Mouse (Mus musculus) heart, embryonic 13.5 days (tissue): ENCODE measurements at regions not wholly inside any gene's neighbourhood (a gene's known extent, or its start where the extent isn't known, plus 50 kb on each side); places are given as distances from the start of the nearest gene placed in this dataset.

Source experiments
- ATAC-seq: fragments of 200-750 bp; cut with Nextera tagmentation; 2 replicates; pipeline ENCODE4 v1.8.0; 2017; ENCODE audit warnings: moderate TSS enrichment; ENCODE audit not compliant: insufficient number of reproducible peaks, low FRiP score, low TSS enrichment; ENCODE audit errors: extremely low read depth
- H3K27ac ChIP-seq: fragments of 300-500 bp; sonication (generic); replicated peaks from 2 replicates; pipeline ENCODE4 v1.5.1; 2015; ENCODE audit warnings: moderate library complexity, mild to moderate bottlenecking, inconsistent platforms
- H3K27me3 ChIP-seq: fragments of 300-500 bp; sonication (generic); replicated peaks from 2 replicates; pipeline ENCODE4 v1.6.1; 2015; ENCODE audit warnings: mild to moderate bottlenecking, inconsistent platforms
- H3K36me3 ChIP-seq: fragments of 300-500 bp; sonication (generic); 2 replicates; pipeline ENCODE4 v1.6.1; 2015; ENCODE audit warnings: mild to moderate bottlenecking, inconsistent platforms
- H3K4me1 ChIP-seq: fragments of 300-500 bp; sonication (generic); 2 replicates; pipeline ENCODE4 v1.6.1; 2015; ENCODE audit warnings: inconsistent platforms
- H3K4me2 ChIP-seq: fragments of 300-500 bp; sonication (generic); 2 replicates; pipeline ENCODE4 v1.6.1; 2015; ENCODE audit warnings: inconsistent platforms, mild to moderate bottlenecking, moderate library complexity
- H3K4me3 ChIP-seq: fragments of 300-500 bp; sonication (generic); 2 replicates; pipeline ENCODE4 v1.5.1; 2015; ENCODE audit warnings: moderate library complexity, mild to moderate bottlenecking, inconsistent platforms
- H3K9ac ChIP-seq: fragments of 300-500 bp; sonication (generic); 2 replicates; pipeline ENCODE4 v1.6.1; 2015; ENCODE audit warnings: inconsistent platforms, mild to moderate bottlenecking, moderate library complexity
- H3K9me3 ChIP-seq: fragments of 300-500 bp; sonication (generic); 2 replicates; pipeline ENCODE4 v1.6.1; 2016; ENCODE audit warnings: inconsistent platforms
- WGBS: fragments of 180-500 bp; shearing (Covaris S2); methylation state at CpG from one replicate; pipeline ENCODE4 v1.1.7; 2015; ENCODE audit warnings: mixed read lengths; 5-methylcytosine and 5-hydroxymethylcytosine counted together

DNA sequence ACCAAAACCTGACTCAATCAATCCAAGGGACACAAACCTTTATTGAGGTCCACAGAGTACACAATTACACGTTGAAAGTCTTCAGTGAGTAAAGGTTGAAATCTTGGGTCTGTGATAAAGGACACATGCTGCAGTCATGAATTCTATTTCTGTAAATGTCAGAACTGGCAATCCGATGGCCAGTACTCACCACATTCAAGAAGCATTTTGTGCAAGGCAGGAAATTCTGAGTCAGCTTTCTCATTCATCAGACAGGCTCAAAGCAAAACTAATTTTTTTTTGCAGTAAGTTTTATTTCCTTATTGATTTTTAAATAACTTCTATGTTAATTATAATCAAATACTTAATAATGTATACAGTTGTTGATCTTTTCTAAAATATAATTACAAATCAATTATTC lies 616.7 kb downstream of the Efnb2 start:
- Histone ChIP-seq H3K4me2 (no peak overlapping the region), H3K4me3 (no peak overlapping the region), H3K27ac (no peak overlapping the region), H3K9ac (no peak overlapping the region), H3K9me3 (no peaks in the 10 kb centered on the region), H3K27me3 (no peaks in the 10 kb centered on the region), H3K4me1 (no peaks in the 10 kb centered on the region), H3K36me3 (no peaks in the 10 kb centered on the region)
- 59% methylated on average over 2 of the region's 2 CpGs for WGBS
- ATAC-seq: no peak

DNA sequence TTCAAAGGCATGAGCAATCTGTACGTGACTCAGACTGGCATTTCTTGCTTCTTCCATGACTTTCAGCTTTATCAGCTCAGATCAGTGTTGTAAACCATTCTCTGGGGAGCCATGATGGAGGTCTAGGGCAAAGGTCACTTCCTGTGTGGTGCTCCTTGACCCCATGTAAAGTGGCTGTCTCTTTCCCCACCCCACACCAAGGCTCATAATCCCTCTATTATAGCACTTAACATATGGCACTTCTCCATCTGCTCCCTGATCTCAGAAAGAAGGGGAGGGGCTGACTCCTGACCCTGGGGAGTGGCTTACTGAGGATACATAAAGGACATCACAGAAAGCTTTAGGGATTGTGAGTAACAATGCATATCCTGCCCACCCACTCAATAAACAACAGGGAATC lies 623.1 kb downstream of the Efnb2 start:
- no peak overlapping the region for H3K9ac ChIP-seq
- no peaks in the 10 kb centered on the region for H3K27me3 ChIP-seq
- no peak overlapping the region for H3K4me2 ChIP-seq
- no peak overlapping the region for H3K27ac ChIP-seq
- no peak overlapping the region for H3K4me3 ChIP-seq
- no peaks in the 10 kb centered on the region for H3K36me3 ChIP-seq
- H3K9me3 ChIP-seq: no peaks in the 10 kb centered on the region
- no peaks in the 10 kb centered on the region for H3K4me1 ChIP-seq
- ATAC-seq: no peak
- 69% methylated on average over 1 of the region's 1 CpGs for WGBS

DNA sequence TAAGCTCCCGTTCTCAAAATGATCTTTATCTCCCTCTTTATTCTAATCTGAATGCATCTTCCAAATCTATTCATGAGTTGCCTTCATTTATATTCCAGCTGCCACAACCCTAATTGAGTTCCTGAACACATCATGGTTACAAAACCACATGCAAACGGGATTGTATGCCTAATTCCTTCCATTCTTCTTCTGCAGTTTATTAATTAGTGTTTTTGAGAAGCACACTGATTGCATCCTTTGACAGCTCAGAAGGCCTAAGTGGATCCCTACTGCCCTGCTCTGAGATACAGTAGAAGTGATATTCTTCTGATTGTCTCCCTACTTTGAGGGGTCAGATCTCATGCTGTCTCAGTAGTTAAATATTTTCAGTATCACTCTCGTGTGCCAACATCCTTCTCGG lies 649.9 kb downstream of the Efnb2 start:
- no peak for ATAC-seq
- 71% methylated on average over 4 of the region's 4 CpGs for WGBS

GRCm38 (mm10) chr8:7994905-7995304 lies 666.1 kb downstream of the Efnb2 start:
- no peaks in the 10 kb centered on the region for H3K9me3 ChIP-seq
- WGBS: 44% methylated on average over 2 of the region's 2 CpGs
- no peaks in the 10 kb centered on the region for H3K36me3 ChIP-seq
- H3K4me2 ChIP-seq: no peak overlapping the region
- no peaks in the 10 kb centered on the region for H3K4me1 ChIP-seq
- H3K27me3 ChIP-seq: no peaks in the 10 kb centered on the region
- no peak for ATAC-seq
- H3K4me3 ChIP-seq: no peak overlapping the region
- H3K27ac ChIP-seq: no peak overlapping the region
- H3K9ac ChIP-seq: no peak overlapping the region

More for the DNA sequence above, 649.9 kb downstream of the Efnb2 start:
- Histone ChIP-seq H3K4me2 (no peak overlapping the region), H3K9ac (no peak overlapping the region), H3K27ac (no peak overlapping the region), H3K36me3 (no peaks in the 10 kb centered on the region), H3K4me1 (no peaks in the 10 kb centered on the region), H3K27me3 (no peaks in the 10 kb centered on the region), H3K4me3 (no peak overlapping the region), H3K9me3 (no peaks in the 10 kb centered on the region)

DNA sequence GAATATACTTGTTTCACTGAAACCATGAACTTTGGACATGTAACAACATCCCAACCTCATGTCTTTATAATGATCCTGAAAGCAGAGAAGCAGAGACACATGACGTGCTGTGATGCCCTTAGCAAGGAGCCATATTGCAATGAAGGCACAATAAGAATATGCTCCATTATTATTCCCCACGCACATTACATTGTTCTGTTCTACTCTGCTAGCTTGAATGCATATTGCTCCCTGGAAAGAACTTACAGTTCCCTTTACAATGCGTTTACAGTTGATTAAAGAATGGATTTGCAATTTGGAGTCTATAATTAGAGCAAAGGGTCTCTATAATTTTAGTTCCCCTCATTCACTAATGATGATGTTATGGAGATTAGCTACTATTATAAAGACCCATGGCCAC lies 672.2 kb downstream of the Efnb2 start:
- Histone ChIP-seq H3K4me3 (no peak overlapping the region), H3K9ac (no peak overlapping the region), H3K27ac (no peak overlapping the region), H3K27me3 (no peaks in the 10 kb centered on the region), H3K36me3 (no peaks in the 10 kb centered on the region), H3K9me3 (no peaks in the 10 kb centered on the region), H3K4me1 (no peaks in the 10 kb centered on the region), H3K4me2 (no peak overlapping the region)
- WGBS: 88% methylated on average over 3 of the region's 3 CpGs
- ATAC-seq: no peak

GRCm38 (mm10) chr8:7977020-7977419 lies 684.0 kb downstream of the Efnb2 start:
- H3K27ac ChIP-seq: no peak overlapping the region
- no peak overlapping the region for H3K4me2 ChIP-seq
- H3K36me3 ChIP-seq: no peaks in the 10 kb centered on the region
- H3K4me1 ChIP-seq: no peaks in the 10 kb centered on the region
- no peak overlapping the region for H3K4me3 ChIP-seq
- 51% methylated on average over 6 of the region's 6 CpGs for WGBS
- H3K9me3 ChIP-seq: no peaks in the 10 kb centered on the region
- H3K27me3 ChIP-seq: no peaks in the 10 kb centered on the region
- ATAC-seq: no peak
- H3K9ac ChIP-seq: no peak overlapping the region

- 79% methylated on average over 4 of the region's 4 CpGs for WGBS
- Histone ChIP-seq H3K27me3 (no peaks in the 10 kb centered on the region), H3K36me3 (no peaks in the 10 kb centered on the region), H3K4me1 (no peaks in the 10 kb centered on the region), H3K9me3 (no peaks in the 10 kb centered on the region), H3K4me3 (no peak overlapping the region), H3K9ac (no peak overlapping the region), H3K4me2 (no peak overlapping the region), H3K27ac (no peak overlapping the region)
- ATAC-seq: no peak
Measured at GRCm38 (mm10) chr8:7973791-7974190, 687.3 kb downstream of the Efnb2 start.

DNA sequence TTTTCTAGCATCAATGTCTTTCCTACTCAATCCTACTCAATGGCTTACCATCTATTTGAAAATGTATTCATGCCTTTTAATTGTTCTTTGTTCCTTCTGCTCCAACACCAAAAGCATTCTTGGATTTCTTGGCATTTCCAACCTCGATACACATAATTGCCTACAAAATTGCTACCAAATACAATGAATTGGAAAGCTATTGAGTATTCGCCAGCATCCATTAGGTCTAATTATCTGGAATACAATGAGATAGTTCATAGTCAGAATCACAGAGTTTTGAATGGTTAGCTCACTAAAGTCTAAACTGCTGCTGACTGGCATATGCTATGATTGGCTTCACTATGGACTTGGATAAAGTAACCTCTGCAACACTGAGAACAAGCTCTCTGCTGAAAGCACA lies 696.8 kb downstream of the Efnb2 start:
- Histone ChIP-seq H3K27ac (no peak overlapping the region), H3K4me1 (no peaks in the 10 kb centered on the region), H3K4me3 (no peak overlapping the region), H3K9me3 (no peaks in the 10 kb centered on the region), H3K27me3 (no peaks in the 10 kb centered on the region), H3K4me2 (no peak overlapping the region), H3K36me3 (no peaks in the 10 kb centered on the region), H3K9ac (no peak overlapping the region)
- 87% methylated on average over 2 of the region's 2 CpGs for WGBS
- no peak for ATAC-seq

DNA sequence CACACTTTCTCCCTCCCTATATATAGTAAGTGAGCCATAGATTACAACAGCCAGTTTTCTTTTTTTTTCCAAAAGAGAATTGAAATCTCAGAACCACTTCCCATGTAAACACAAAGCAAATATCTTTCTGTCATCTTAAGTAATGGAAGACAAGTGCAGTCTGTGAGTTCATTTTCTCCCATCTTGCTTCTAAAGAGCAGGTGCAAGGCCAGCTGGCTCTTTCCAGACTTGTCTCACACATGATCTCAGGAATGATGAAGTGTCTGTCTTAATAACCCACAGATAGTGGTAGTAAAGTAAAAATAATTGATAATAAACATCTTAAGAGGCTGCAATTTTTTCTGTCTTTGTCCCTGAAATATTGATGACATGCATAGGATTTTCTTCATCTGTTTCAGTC lies 704.3 kb downstream of the Efnb2 start:
- H3K27me3 ChIP-seq: no peaks in the 10 kb centered on the region
- no peak overlapping the region for H3K4me2 ChIP-seq
- H3K9ac ChIP-seq: no peak overlapping the region
- H3K9me3 ChIP-seq: no peaks in the 10 kb centered on the region
- no peak for ATAC-seq
- no peak overlapping the region for H3K4me3 ChIP-seq
- peaks cover 8% of the 10 kb centered on the region; the same call in 1 of the 2 replicates for H3K4me1 ChIP-seq
- no peak overlapping the region for H3K27ac ChIP-seq
- no peaks in the 10 kb centered on the region for H3K36me3 ChIP-seq

GRCm38 (mm10) chr8:7954851-7955250 lies 706.2 kb downstream of the Efnb2 start:
- ATAC-seq: no peak
- Histone ChIP-seq H3K4me3 (no peak overlapping the region), H3K9ac (no peak overlapping the region), H3K9me3 (no peaks in the 10 kb centered on the region), H3K4me2 (no peak overlapping the region), H3K27ac (no peak overlapping the region), H3K4me1 (peaks cover 8% of the 10 kb centered on the region; the same call in 1 of the 2 replicates), H3K27me3 (no peaks in the 10 kb centered on the region), H3K36me3 (no peaks in the 10 kb centered on the region)
- 84% methylated on average over 3 of the region's 3 CpGs for WGBS

- H3K4me1 ChIP-seq: no peaks in the 10 kb centered on the region
- no peak overlapping the region for H3K9ac ChIP-seq
- H3K4me3 ChIP-seq: no peak overlapping the region
- no peaks in the 10 kb centered on the region for H3K27me3 ChIP-seq
- H3K4me2 ChIP-seq: no peak overlapping the region
- no peaks in the 10 kb centered on the region for H3K9me3 ChIP-seq
- H3K36me3 ChIP-seq: no peaks in the 10 kb centered on the region
- WGBS: 74% methylated on average over 10 of the region's 10 CpGs
- no peak overlapping the region for H3K27ac ChIP-seq
- ATAC-seq: no peak
Measured at GRCm38 (mm10) chr8:7945966-7946775, 714.9 kb downstream of the Efnb2 start.

DNA sequence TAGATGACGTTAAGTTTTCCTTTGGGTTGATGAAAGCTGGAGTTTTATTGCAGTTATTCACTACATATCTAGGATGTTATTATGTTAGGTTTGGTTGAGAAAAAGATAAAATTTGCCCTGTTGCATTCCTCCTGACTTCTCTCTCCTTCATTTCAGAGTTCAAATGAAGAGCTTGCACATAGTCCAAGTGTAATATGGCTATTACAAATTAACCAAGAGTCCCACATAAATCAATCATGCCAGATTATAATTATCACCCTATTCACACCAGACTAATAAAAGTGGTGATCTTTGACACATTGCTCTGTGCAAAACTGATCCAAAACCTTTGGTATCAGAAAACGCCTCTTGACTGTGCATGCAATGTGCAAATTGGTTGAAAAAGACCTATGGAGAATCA lies 724.4 kb downstream of the Efnb2 start:
- no peak overlapping the region for H3K4me2 ChIP-seq
- H3K4me1 ChIP-seq: no peaks in the 10 kb centered on the region
- no peak for ATAC-seq
- no peak overlapping the region for H3K4me3 ChIP-seq
- H3K27ac ChIP-seq: no peak overlapping the region
- H3K27me3 ChIP-seq: no peaks in the 10 kb centered on the region
- no peak overlapping the region for H3K9ac ChIP-seq
- H3K36me3 ChIP-seq: no peaks in the 10 kb centered on the region
- no peaks in the 10 kb centered on the region for H3K9me3 ChIP-seq
- WGBS: 78% methylated on average over 2 of the region's 2 CpGs
